Mouse (Mus musculus): Measurements from ENCODE around the gene Gm10666.
"Not testable (repeated sequence)": the region's sequence is repeated elsewhere in the genome, so short reads cannot be mapped to it uniquely, and the experiment has no call there.

Gene Gm10666

GRCm38 (mm10) chr7:22134641-22135040, at the start of gene Gm10666:
Gene Gm10666, minus strand, starts transcription at chr7:22134741.
- DNase-seq (ENCODE audit: extremely low read depth, low read depth, low spot score): not testable (repeated sequence)

- not testable (repeated sequence) for DNase-seq (ENCODE audit: extremely low read depth, low read depth, low spot score)
These were observed 29.4 kb upstream of the Gm10666 start, which contains the start of gene Vmn1r142 for GRCm38 (mm10) chr7:22163935-22164334. Gene Vmn1r142, minus strand, starts transcription at chr7:22164035.

GRCm38 (mm10) chr7:22118145-22118544, 16.4 kb downstream of the Gm10666 start, which contains the start of gene Gm16451:
Gene Gm16451, minus strand, starts transcription at chr7:22118245.
- not testable (repeated sequence) for DNase-seq (ENCODE audit: extremely low read depth, low read depth, low spot score)
